Mouse (Mus musculus): ENCODE data around the gene Sorl1.

DNA sequence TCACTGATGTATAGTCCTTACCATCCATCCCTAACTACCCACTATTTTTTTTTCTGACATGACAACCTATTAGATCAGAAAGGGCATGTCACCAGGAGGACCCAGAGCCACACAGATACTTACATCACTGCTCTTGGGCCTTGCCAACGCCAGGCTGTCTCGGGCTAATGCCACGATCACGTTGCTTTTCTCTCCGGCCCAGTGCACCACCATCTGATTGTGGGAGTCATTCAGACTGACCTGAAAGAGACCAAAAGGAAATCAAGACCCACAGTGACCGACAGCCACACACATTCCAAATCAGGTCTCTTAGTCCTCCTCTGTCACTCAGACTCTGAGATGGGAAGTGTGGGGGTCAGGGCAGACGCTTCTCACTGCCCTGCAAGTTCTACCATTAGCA is 17.8 kb downstream of the Sorl1 start:
- TF ChIP-seq POLR2A (IDR thresholded peaks at IDR 0.05; ENCODE audit: extremely low read depth, insufficient read depth, low read length): no peak
- no peak for TF ChIP-seq CTCF (IDR thresholded peaks at IDR 0.05; ENCODE audit: extremely low read depth, insufficient read depth, low read length)
